Mouse (Mus musculus): Measurements from ENCODE around the gene Cyb5rl.

GRCm38 (mm10) chr4:107136531-107136930 is 69.7 kb downstream of the Cyb5rl start:
- TF ChIP-seq EP300 (IDR thresholded peaks at IDR 0.05; ENCODE audit: low read depth) (no peak), CTCF (IDR thresholded peaks at IDR 0.05; ENCODE audit: low read depth) (no peak)

Measured in heart, postnatal 0 days (tissue).